Mouse (Mus musculus): Measurements from ENCODE around the gene Tmem45a.

DNA sequence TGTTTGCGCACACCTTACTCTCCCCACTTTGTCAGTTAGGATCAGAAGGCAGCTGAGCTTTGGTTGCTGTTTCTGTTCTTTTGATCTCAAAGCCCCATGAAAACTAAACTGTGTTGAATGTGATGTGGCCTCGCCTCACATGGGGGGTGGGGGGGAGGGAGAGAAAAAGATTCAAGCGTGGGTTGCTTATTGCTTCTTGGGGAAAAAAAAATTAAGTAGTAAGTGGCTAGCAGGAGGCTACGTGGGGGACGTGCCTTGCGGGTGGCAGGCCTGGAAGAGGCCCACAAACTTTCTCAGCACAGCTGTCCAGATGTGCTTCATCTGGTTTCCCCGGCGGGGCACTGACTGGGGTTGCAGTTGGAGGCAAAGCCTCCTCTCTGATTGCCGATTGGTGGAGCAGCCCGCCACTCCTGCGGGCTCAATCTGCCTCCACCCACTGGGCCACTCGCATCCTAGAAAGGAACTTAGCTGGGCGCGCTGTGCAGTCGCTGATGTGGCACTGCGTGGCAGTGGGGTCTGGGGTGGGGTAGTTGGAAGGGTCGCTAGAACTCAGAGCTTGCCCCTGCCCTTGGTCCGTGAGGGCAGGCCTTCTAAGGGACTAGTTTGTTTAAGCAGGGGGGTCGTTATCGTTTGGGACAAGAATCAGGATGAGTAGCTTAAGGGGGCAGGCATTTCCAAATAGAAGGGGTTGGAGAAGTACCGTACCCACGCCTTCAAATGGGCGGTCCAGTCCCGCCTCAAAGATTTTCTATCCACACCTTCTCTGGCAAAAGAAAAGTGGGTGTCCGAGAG, at the start of gene Tmem45a:
- TF ChIP-seq POLR2A (IDR thresholded peaks at IDR 0.05; ENCODE audit: borderline replicate concordance, control insufficient read depth, low read depth, low read length) (no peak), CTCF (IDR thresholded peaks at IDR 0.05; ENCODE audit: control insufficient read depth, insufficient read depth, low read length) (no peak)

Data from bone marrow, adult 2 months (tissue).